Mouse (Mus musculus) thymus, adult 2 months (tissue): ENCODE measurements around the gene Ttc7.

Experiments used
- CTCF ChIP-seq: fragments of 200-500 bp; IDR thresholded peaks from 2 replicates; pipeline ENCODE4 v1.5.1; 2012; ENCODE audit warnings: mild to moderate bottlenecking, control low read depth, low read length, moderate library complexity, borderline replicate concordance; ENCODE audit not compliant: control insufficient read depth, poor library complexity, insufficient read depth; ENCODE audit errors: extremely low read depth
- POLR2A ChIP-seq: fragments of 200-500 bp; IDR thresholded peaks from 2 replicates; pipeline ENCODE4 v1.6.1; 2012; ENCODE audit warnings: mild to moderate bottlenecking, low read length, control low read depth, moderate library complexity; ENCODE audit not compliant: control insufficient read depth, poor library complexity, insufficient read depth; ENCODE audit errors: extremely low read depth

GRCm38 (mm10) chr17:87369270-87369759 is 86.6 kb downstream of the Ttc7 start:
- TF ChIP-seq POLR2A (no peak), CTCF (no peak)
